Mouse (Mus musculus): ENCODE results near the gene Ccm2l. TPM values are rescaled to one million over a fixed set of nuclear protein-coding genes. Genes with fewer than 3 reads are reported as not detected.

Gene Ccm2l
- 5.4 and 11.4 TPM in 2 replicates for total RNA-seq (2017)

DNA sequence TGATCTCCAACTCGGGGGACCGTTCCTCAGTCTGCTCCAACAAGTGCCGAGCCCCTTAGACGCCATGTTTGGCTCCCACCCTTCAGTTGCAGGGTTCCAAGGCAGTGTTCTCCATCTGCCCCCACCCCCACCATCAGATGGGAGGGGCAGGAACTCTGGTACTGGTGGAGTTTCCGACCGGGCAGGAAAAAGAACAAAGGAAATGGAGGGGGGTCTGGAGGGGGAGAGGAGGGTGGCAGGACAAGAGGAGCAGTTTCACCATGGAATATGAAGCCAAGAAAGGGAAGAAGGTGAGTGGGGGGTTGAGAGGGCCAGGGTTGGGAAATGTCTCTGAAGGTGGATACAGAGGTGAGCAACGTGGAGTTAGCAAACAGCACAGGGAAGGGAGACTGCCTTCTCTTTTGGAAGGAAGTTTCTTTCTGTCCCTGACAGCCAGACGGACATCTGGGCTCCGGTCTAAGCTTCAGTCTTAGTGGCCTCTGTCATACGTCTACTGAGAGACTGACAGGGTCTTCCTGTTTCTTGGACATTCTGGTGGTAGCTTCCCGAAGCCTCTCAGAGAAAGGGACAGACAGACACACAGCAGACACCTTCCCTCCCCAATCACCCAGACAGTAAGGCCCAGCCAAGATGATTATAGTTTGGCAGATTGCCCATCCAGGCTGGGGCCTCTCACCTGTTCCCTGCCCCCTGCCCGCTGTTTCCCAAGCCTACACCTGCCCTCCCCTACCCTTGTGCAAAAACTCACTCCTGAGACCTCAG, at the start of gene Ccm2l:
TSS of gene Ccm2l (plus strand) at position 209 of the 762 bp plus-strand sequence.
- ATAC-seq (replicated peaks in 1 of 2; ENCODE audit: insufficient read depth in 1 of 2, low FRiP score in 2 of 2, low TSS enrichment in 1 of 2, low read depth in 1 of 2, poor library complexity in 2 of 2, severe bottlenecking in 2 of 2): peak; percentile 13 to 26; a peak in 1 of 4 replicates

GRCm38 (mm10) chr2:153016786-153017185, 49.0 kb upstream of the Ccm2l start:
- ATAC-seq (replicated peaks in 1 of 2; ENCODE audit: insufficient read depth in 1 of 2, low FRiP score in 2 of 2, low TSS enrichment in 1 of 2, low read depth in 1 of 2, poor library complexity in 2 of 2, severe bottlenecking in 2 of 2): no peak

DNA sequence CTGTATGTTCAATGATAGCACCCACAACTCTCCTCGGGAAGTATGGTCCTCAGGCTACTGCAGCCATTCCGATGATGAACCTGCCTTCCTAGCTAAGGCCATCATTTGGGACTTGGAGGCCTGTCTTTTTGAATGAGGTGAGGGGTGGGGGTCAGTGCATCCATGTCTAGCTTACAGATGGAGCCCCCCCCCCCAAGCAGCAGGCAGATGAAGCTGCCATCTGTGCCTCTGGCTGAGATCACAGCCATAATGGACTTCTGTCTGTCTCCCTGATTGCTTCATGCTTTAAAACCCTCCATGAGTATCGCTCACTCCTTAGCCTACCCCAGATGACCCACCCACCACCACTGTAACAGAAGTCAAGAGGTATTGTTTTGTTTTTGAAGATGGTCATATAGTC, 46.4 kb upstream of the Ccm2l start:
- no peak for ATAC-seq (replicated peaks in 1 of 2; ENCODE audit: insufficient read depth in 1 of 2, low FRiP score in 2 of 2, low TSS enrichment in 1 of 2, low read depth in 1 of 2, poor library complexity in 2 of 2, severe bottlenecking in 2 of 2)

- peak; percentile 20 to 51; a peak in 2 of 4 replicates for ATAC-seq (replicated peaks in 1 of 2; ENCODE audit: insufficient read depth in 1 of 2, low FRiP score in 2 of 2, low TSS enrichment in 1 of 2, low read depth in 1 of 2, poor library complexity in 2 of 2, severe bottlenecking in 2 of 2)
Observed at GRCm38 (mm10) chr2:153021163-153021562, 44.6 kb upstream of the Ccm2l start.

- no peak for ATAC-seq (replicated peaks in 1 of 2; ENCODE audit: insufficient read depth in 1 of 2, low FRiP score in 2 of 2, low TSS enrichment in 1 of 2, low read depth in 1 of 2, poor library complexity in 2 of 2, severe bottlenecking in 2 of 2)
Observed at GRCm38 (mm10) chr2:153022855-153023254, 42.9 kb upstream of the Ccm2l start.

DNA sequence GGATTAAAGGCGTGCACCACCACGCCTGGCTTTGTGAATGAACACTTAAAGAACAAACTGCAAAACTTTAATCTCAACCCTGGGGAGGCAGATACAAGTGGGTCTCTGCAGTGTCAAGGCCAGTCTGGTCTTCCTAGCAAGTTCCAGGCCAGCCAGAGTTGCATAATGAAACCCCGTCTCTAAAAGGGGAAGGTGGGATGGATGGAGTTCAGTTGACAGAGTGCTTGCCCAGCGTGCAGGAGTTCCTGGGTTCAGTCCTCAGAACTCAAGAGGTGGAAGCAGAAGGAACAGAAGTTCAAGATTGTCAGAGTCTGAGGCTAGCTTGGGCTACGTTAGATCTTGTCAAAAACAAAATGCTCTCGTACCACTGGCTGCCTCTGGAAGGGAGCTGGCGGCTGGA, 39.7 kb upstream of the Ccm2l start:
- ATAC-seq (replicated peaks in 1 of 2; ENCODE audit: insufficient read depth in 1 of 2, low FRiP score in 2 of 2, low TSS enrichment in 1 of 2, low read depth in 1 of 2, poor library complexity in 2 of 2, severe bottlenecking in 2 of 2): no peak

- ATAC-seq (replicated peaks in 1 of 2; ENCODE audit: insufficient read depth in 1 of 2, low FRiP score in 2 of 2, low TSS enrichment in 1 of 2, low read depth in 1 of 2, poor library complexity in 2 of 2, severe bottlenecking in 2 of 2): no peak
Observed at GRCm38 (mm10) chr2:153027501-153027900, 38.3 kb upstream of the Ccm2l start.

GRCm38 (mm10) chr2:153030422-153030821, 35.3 kb upstream of the Ccm2l start:
- no peak for ATAC-seq (replicated peaks in 1 of 2; ENCODE audit: insufficient read depth in 1 of 2, low FRiP score in 2 of 2, low TSS enrichment in 1 of 2, low read depth in 1 of 2, poor library complexity in 2 of 2, severe bottlenecking in 2 of 2)

GRCm38 (mm10) chr2:153031126-153032082, 34.4 kb upstream of the Ccm2l start, which contains the start of gene Xkr7:
Gene Xkr7 (plus strand): TSS chr2:153031852.
- ATAC-seq (replicated peaks in 1 of 2; ENCODE audit: insufficient read depth in 1 of 2, low FRiP score in 2 of 2, low TSS enrichment in 1 of 2, low read depth in 1 of 2, poor library complexity in 2 of 2, severe bottlenecking in 2 of 2): no peak

- ATAC-seq (replicated peaks in 1 of 2; ENCODE audit: insufficient read depth in 1 of 2, low FRiP score in 2 of 2, low TSS enrichment in 1 of 2, low read depth in 1 of 2, poor library complexity in 2 of 2, severe bottlenecking in 2 of 2): peak; percentile 86 to 95
Observed at GRCm38 (mm10) chr2:153032083-153032842, 33.5 kb upstream of the Ccm2l start.

- ATAC-seq (replicated peaks in 1 of 2; ENCODE audit: insufficient read depth in 1 of 2, low FRiP score in 2 of 2, low TSS enrichment in 1 of 2, low read depth in 1 of 2, poor library complexity in 2 of 2, severe bottlenecking in 2 of 2): no peak
Observed at GRCm38 (mm10) chr2:153032973-153033372, 32.8 kb upstream of the Ccm2l start.

DNA sequence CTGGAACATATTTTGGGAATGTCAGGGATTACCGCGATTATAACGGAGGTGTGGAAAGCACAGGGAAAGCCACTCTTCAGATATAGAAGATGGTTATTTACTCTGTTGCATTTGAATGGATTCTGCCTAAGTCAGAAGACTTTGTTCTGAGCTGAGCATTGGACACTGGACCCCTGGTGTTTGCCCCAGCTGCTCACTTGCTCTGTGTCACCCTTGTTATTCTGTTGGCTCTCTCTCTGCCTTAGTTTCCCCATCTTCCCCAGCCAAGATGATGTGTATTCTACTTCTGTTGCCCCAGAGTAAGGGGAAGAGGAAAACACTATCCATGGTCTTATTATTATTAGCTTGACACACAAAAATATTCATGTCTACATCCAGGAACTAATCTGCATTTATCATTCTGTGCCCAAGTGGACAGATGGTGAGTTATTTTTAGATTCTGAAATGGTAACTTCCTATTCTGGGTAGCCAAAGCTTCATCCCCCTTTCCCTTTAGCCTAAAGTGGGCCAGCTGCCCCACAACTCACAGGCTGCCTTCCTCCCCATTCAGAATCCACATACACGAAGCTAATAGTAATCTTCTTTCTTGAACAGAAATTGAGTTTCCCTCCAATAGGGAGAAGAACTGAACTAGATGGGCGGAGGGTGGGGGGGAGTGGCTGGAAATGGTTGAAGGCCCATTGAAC, 32.1 kb upstream of the Ccm2l start:
- no peak for ATAC-seq (replicated peaks in 1 of 2; ENCODE audit: insufficient read depth in 1 of 2, low FRiP score in 2 of 2, low TSS enrichment in 1 of 2, low read depth in 1 of 2, poor library complexity in 2 of 2, severe bottlenecking in 2 of 2)

DNA sequence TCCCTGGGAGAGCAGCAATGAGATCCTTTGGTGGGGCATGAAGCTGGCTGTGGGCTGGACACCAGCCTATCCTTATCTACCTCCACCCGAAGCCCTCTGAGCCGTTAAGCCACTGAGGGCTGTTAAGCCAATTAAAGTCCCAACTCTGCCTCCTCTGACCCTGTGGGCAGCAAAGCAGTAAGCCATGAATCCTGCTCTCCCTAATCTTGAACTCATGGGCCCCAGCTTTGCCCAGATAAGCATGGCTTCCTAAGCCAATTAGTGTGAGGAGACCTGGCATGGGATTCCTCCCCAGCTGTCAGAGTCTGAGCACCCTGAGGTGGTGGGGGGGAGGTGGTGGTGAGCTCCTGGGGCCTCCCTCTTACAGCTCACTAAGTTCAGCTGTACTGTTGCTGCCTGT, 29.1 kb upstream of the Ccm2l start:
- no peak for ATAC-seq (replicated peaks in 1 of 2; ENCODE audit: insufficient read depth in 1 of 2, low FRiP score in 2 of 2, low TSS enrichment in 1 of 2, low read depth in 1 of 2, poor library complexity in 2 of 2, severe bottlenecking in 2 of 2)

DNA sequence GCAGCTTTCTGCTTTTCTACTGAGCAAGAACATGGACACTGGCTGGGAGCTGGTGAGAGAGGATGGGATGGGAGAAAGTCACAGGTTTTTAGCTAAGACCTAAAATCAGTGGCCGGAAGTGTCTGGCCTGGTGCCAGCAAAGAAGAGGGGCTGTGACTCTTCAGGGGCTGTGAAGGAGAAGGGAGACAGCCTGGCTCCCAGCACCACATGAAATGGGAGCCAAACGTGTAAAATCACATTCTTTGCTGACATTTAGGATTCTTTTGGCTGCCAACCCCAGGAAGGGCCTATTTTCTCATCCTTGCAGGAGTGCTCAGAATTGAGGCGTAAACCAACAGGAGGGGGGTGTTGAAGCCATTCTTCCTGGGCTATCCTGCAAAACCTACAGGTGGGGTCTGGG, 21.9 kb upstream of the Ccm2l start:
- ATAC-seq (replicated peaks in 1 of 2; ENCODE audit: insufficient read depth in 1 of 2, low FRiP score in 2 of 2, low TSS enrichment in 1 of 2, low read depth in 1 of 2, poor library complexity in 2 of 2, severe bottlenecking in 2 of 2): no peak

GRCm38 (mm10) chr2:153045884-153046299, 19.9 kb upstream of the Ccm2l start:
- peak; percentile 19 to 30; a peak in 1 of 4 replicates for ATAC-seq (replicated peaks in 1 of 2; ENCODE audit: insufficient read depth in 1 of 2, low FRiP score in 2 of 2, low TSS enrichment in 1 of 2, low read depth in 1 of 2, poor library complexity in 2 of 2, severe bottlenecking in 2 of 2)

DNA sequence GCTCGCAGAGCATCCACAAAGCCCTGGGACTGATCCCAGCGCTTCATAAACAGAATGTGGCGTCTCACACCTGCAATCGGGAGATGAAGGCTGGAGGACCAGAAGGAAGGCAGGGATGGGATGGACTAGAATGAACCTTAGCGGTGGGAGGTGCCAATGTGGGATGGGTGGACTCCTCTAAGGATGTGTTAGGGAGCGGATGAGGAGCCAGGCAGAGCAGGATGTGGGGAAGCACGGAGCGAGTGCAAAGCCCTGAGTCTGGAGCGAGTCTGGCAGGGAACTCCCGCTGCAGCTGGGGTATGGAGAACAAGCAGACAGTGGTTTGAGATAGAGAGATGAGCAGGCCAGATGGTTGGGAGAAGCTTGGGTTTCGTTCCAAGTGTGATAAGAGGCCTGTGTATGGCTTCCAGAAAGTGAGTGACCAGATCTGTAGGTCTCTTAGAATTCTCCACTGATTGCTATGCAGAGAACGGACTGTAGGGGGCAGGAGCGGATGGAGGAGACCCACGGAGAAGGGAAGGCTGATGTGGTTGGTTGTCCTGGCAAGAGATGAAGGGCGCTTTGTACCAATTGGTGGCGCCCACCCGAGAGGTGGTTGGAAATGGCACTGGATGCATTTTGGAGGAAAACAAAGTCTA, 17.8 kb upstream of the Ccm2l start:
- 0 out of 4 replicates have a peak, but pooled peaks of 1 of the 2 experiments have one; percentile 29 for ATAC-seq (replicated peaks in 1 of 2; ENCODE audit: insufficient read depth in 1 of 2, low FRiP score in 2 of 2, low TSS enrichment in 1 of 2, low read depth in 1 of 2, poor library complexity in 2 of 2, severe bottlenecking in 2 of 2)

All from hematopoietic stem cell, adult 5-6 weeks (primary cell).